Mouse (Mus musculus): Measurements from ENCODE around the gene Tsc2. TPM values are rescaled to one million over a fixed set of nuclear protein-coding genes. Genes with fewer than 3 reads are reported as not detected.
"Not testable (repeated sequence)": the region's sequence is repeated elsewhere in the genome, so short reads cannot be mapped to it uniquely, and the experiment has no call there.

Gene Tsc2
- polyA plus RNA-seq, 1 experiment from 2014 or later = 69.2 TPM

GRCm38 (mm10) chr17:24669545-24670245 is 37.3 kb upstream of the Tsc2 start, which contains the start of gene Zfp598:
TSS of gene Zfp598 (plus strand) at chr17:24669687.
- Histone ChIP-seq H3K9me3 (ENCODE audit: control insufficient read depth, low read length) (no peaks in the 10 kb centered on the region), H3K36me3 (ENCODE audit: control insufficient read depth, insufficient read depth, low read length) (no peaks in the 10 kb centered on the region), H3K9ac (ENCODE audit: low read length) (peak within 1 kb of the TSS; percentile 94), H3K27me3 (ENCODE audit: control insufficient read depth, insufficient read depth, low read length) (no peaks in the 10 kb centered on the region), H3K4me3 (ENCODE audit: low read depth, low read length) (peak within 1 kb of the TSS; percentile 98), H3K4me1 (ENCODE audit: control insufficient read depth, insufficient read depth, low read length) (peaks cover 24% of the 10 kb centered on the region), H3K27ac (ENCODE audit: low read depth, low read length) (peak within 1 kb of the TSS; percentile 76), H3K4me2 (ENCODE audit: low read depth) (peak within 1 kb of the TSS; percentile 76)
- peak; percentile 96 for DNase-seq (ENCODE audit: low spot score)
- WGBS = under 1% methylated on average over 75 of the region's 80 CpGs
- ATAC-seq (ENCODE audit: insufficient read depth, low FRiP score, low TSS enrichment) = peak; percentile 95

- peak overlapping the region; percentile 94 for H3K9ac ChIP-seq (ENCODE audit: low read length)
- not testable (repeated sequence) for H3K27ac ChIP-seq (ENCODE audit: low read depth, low read length); H3K9me3 ChIP-seq (ENCODE audit: control insufficient read depth, low read length); H3K36me3 ChIP-seq (ENCODE audit: control insufficient read depth, insufficient read depth, low read length); DNase-seq (ENCODE audit: low spot score); H3K27me3 ChIP-seq (ENCODE audit: control insufficient read depth, insufficient read depth, low read length)
- 12% methylated on average over 15 of the region's 15 CpGs for WGBS
- H3K4me1 ChIP-seq (ENCODE audit: control insufficient read depth, insufficient read depth, low read length) = peaks cover 24% of the 10 kb centered on the region
- ATAC-seq (ENCODE audit: insufficient read depth, low FRiP score, low TSS enrichment) = peak; percentile 20; the same call in 1 of the 2 replicates
- H3K4me3 ChIP-seq (ENCODE audit: low read depth, low read length) = peak overlapping the region; percentile 98
- peak overlapping the region; percentile 76 for H3K4me2 ChIP-seq (ENCODE audit: low read depth)
These were observed 36.7 kb upstream of the Tsc2 start for GRCm38 (mm10) chr17:24669214-24669544.

- no peaks in the 10 kb centered on the region for H3K9me3 ChIP-seq (ENCODE audit: control insufficient read depth, low read length)
- H3K4me1 ChIP-seq (ENCODE audit: control insufficient read depth, insufficient read depth, low read length) = peaks cover 24% of the 10 kb centered on the region
- H3K27ac ChIP-seq (ENCODE audit: low read depth, low read length) = no peak overlapping the region
- H3K9ac ChIP-seq (ENCODE audit: low read length) = no peak overlapping the region
- WGBS = 36% methylated on average over 6 of the region's 6 CpGs
- no peak overlapping the region for H3K4me3 ChIP-seq (ENCODE audit: low read depth, low read length)
- H3K4me2 ChIP-seq (ENCODE audit: low read depth) = no peak overlapping the region
- DNase-seq (ENCODE audit: low spot score) = peak; percentile 38
- no peaks in the 10 kb centered on the region for H3K36me3 ChIP-seq (ENCODE audit: control insufficient read depth, insufficient read depth, low read length)
- no peaks in the 10 kb centered on the region for H3K27me3 ChIP-seq (ENCODE audit: control insufficient read depth, insufficient read depth, low read length)
- ATAC-seq (ENCODE audit: insufficient read depth, low FRiP score, low TSS enrichment) = no peak
These were observed 35.0 kb upstream of the Tsc2 start for GRCm38 (mm10) chr17:24667416-24667815.

GRCm38 (mm10) chr17:24667011-24667410 is 34.6 kb upstream of the Tsc2 start:
- WGBS = 73% methylated on average over 7 of the region's 7 CpGs
- H3K27ac ChIP-seq (ENCODE audit: low read depth, low read length); H3K9me3 ChIP-seq (ENCODE audit: control insufficient read depth, low read length); H3K4me3 ChIP-seq (ENCODE audit: low read depth, low read length); DNase-seq (ENCODE audit: low spot score); H3K36me3 ChIP-seq (ENCODE audit: control insufficient read depth, insufficient read depth, low read length); H3K4me2 ChIP-seq (ENCODE audit: low read depth); ATAC-seq (ENCODE audit: insufficient read depth, low FRiP score, low TSS enrichment); H3K27me3 ChIP-seq (ENCODE audit: control insufficient read depth, insufficient read depth, low read length); H3K9ac ChIP-seq (ENCODE audit: low read length): not testable (repeated sequence)
- peaks cover 22% of the 10 kb centered on the region for H3K4me1 ChIP-seq (ENCODE audit: control insufficient read depth, insufficient read depth, low read length)

- H3K36me3 ChIP-seq (ENCODE audit: control insufficient read depth, insufficient read depth, low read length) = no peaks in the 10 kb centered on the region
- peaks cover 36% of the 10 kb centered on the region for H3K27me3 ChIP-seq (ENCODE audit: control insufficient read depth, insufficient read depth, low read length)
- ATAC-seq (ENCODE audit: insufficient read depth, low FRiP score, low TSS enrichment) = no peak
- H3K4me1 ChIP-seq (ENCODE audit: control insufficient read depth, insufficient read depth, low read length) = no peaks in the 10 kb centered on the region
- DNase-seq (ENCODE audit: low spot score) = peak; percentile 37
- no peak within 1 kb of the TSS for H3K27ac ChIP-seq (ENCODE audit: low read depth, low read length)
- H3K4me2 ChIP-seq (ENCODE audit: low read depth) = peak within 1 kb of the TSS; percentile 60
- H3K9ac ChIP-seq (ENCODE audit: low read length) = peak within 1 kb of the TSS; percentile 29; the same call in 1 of the 2 replicates
- 1% methylated on average over 47 of the region's 47 CpGs for WGBS
- peak within 1 kb of the TSS; percentile 31 for H3K4me3 ChIP-seq (ENCODE audit: low read depth, low read length)
- no peaks in the 10 kb centered on the region for H3K9me3 ChIP-seq (ENCODE audit: control insufficient read depth, low read length)
These were observed 25.8 kb upstream of the Tsc2 start, which contains the start of gene Npw for GRCm38 (mm10) chr17:24658017-24658758. TSS of gene Npw (minus strand) at chr17:24658457.

GRCm38 (mm10) chr17:24654969-24655368 is 22.5 kb upstream of the Tsc2 start:
- 79% methylated on average over 4 of the region's 4 CpGs for WGBS
- H3K27me3 ChIP-seq (ENCODE audit: control insufficient read depth, insufficient read depth, low read length) = peaks cover 42% of the 10 kb centered on the region

GRCm38 (mm10) chr17:24653967-24654710 is 21.7 kb upstream of the Tsc2 start:
- no peak overlapping the region; the same call in 1 of the 2 replicates for H3K9ac ChIP-seq (ENCODE audit: low read length)
- peaks cover 7% of the 10 kb centered on the region for H3K4me1 ChIP-seq (ENCODE audit: control insufficient read depth, insufficient read depth, low read length)
- no peak overlapping the region for H3K27ac ChIP-seq (ENCODE audit: low read depth, low read length)
- peak; percentile 86 for DNase-seq (ENCODE audit: low spot score)
- H3K36me3 ChIP-seq (ENCODE audit: control insufficient read depth, insufficient read depth, low read length) = no peaks in the 10 kb centered on the region
- H3K9me3 ChIP-seq (ENCODE audit: control insufficient read depth, low read length) = no peaks in the 10 kb centered on the region
- WGBS = 4% methylated on average over 19 of the region's 19 CpGs
- ATAC-seq (ENCODE audit: insufficient read depth, low FRiP score, low TSS enrichment) = peak; percentile 61; the same call in 1 of the 2 replicates
- peak overlapping the region; percentile 37 for H3K4me2 ChIP-seq (ENCODE audit: low read depth)
- H3K4me3 ChIP-seq (ENCODE audit: low read depth, low read length) = no peak overlapping the region
- H3K27me3 ChIP-seq (ENCODE audit: control insufficient read depth, insufficient read depth, low read length) = peaks cover 36% of the 10 kb centered on the region

More at GRCm38 (mm10) chr17:24654969-24655368, 22.5 kb upstream of the Tsc2 start:
- H3K27ac ChIP-seq (ENCODE audit: low read depth, low read length) = no peak overlapping the region
- no peak for ATAC-seq (ENCODE audit: insufficient read depth, low FRiP score, low TSS enrichment)
- no peak overlapping the region for H3K9ac ChIP-seq (ENCODE audit: low read length)
- DNase-seq (ENCODE audit: low spot score) = no peak
- H3K4me2 ChIP-seq (ENCODE audit: low read depth) = no peak overlapping the region
- no peaks in the 10 kb centered on the region for H3K9me3 ChIP-seq (ENCODE audit: control insufficient read depth, low read length)
- H3K4me1 ChIP-seq (ENCODE audit: control insufficient read depth, insufficient read depth, low read length) = peaks cover 5% of the 10 kb centered on the region
- H3K36me3 ChIP-seq (ENCODE audit: control insufficient read depth, insufficient read depth, low read length) = no peaks in the 10 kb centered on the region
- no peak overlapping the region for H3K4me3 ChIP-seq (ENCODE audit: low read depth, low read length)

- WGBS = 71% methylated on average over 3 of the region's 3 CpGs
- DNase-seq (ENCODE audit: low spot score) (no peak), ATAC-seq (ENCODE audit: insufficient read depth, low FRiP score, low TSS enrichment) (no peak)
- peaks cover 21% of the 10 kb centered on the region for H3K27me3 ChIP-seq (ENCODE audit: control insufficient read depth, insufficient read depth, low read length)
- H3K9me3 ChIP-seq (ENCODE audit: control insufficient read depth, low read length) = no peaks in the 10 kb centered on the region
- no peak overlapping the region for H3K27ac ChIP-seq (ENCODE audit: low read depth, low read length)
- no peak overlapping the region for H3K4me3 ChIP-seq (ENCODE audit: low read depth, low read length)
- H3K36me3 ChIP-seq (ENCODE audit: control insufficient read depth, insufficient read depth, low read length) = no peaks in the 10 kb centered on the region
- no peak overlapping the region for H3K9ac ChIP-seq (ENCODE audit: low read length)
- H3K4me1 ChIP-seq (ENCODE audit: control insufficient read depth, insufficient read depth, low read length) = peaks cover 7% of the 10 kb centered on the region
- no peak overlapping the region for H3K4me2 ChIP-seq (ENCODE audit: low read depth)
These were observed 19.4 kb upstream of the Tsc2 start for GRCm38 (mm10) chr17:24651835-24652234.

Measured in neural tube, embryonic 11.5 days (tissue).